Mouse (Mus musculus) liver, embryonic 15.5 days (tissue): ENCODE data around the gene Lemd1. TPM values are rescaled to one million over a fixed set of nuclear protein-coding genes. Genes with fewer than 3 reads are reported as not detected.

ENCODE experiments used
- ATAC-seq: fragments of 200-750 bp; cut with Nextera tagmentation; 2 replicates; pipeline ENCODE4 v1.8.0; 2017; ENCODE audit warnings: moderate number of reproducible peaks, mild to moderate bottlenecking, moderate library complexity; ENCODE audit not compliant: insufficient read depth
- H3K27ac ChIP-seq: fragments of 300-500 bp; sonication (generic); replicated peaks from 2 replicates; pipeline ENCODE4 v1.5.1; 2015; ENCODE audit warnings: mild to moderate bottlenecking, inconsistent platforms
- H3K27me3 ChIP-seq: fragments of 300-500 bp; sonication (generic); 2 replicates; pipeline ENCODE4 v1.6.1; 2015; ENCODE audit warnings: mild to moderate bottlenecking, inconsistent platforms
- H3K36me3 ChIP-seq: fragments of 300-500 bp; sonication (generic); replicated peaks from 2 replicates; pipeline ENCODE4 v1.6.1; 2015; ENCODE audit warnings: moderate library complexity, mild to moderate bottlenecking, inconsistent platforms
- H3K4me1 ChIP-seq: fragments of 300-500 bp; sonication (generic); replicated peaks from 2 replicates; pipeline ENCODE4 v1.6.1; 2015; ENCODE audit warnings: inconsistent platforms
- H3K4me2 ChIP-seq: fragments of 300-500 bp; sonication (generic); 2 replicates; pipeline ENCODE4 v1.6.1; 2015; ENCODE audit warnings: moderate library complexity, mild to moderate bottlenecking, inconsistent platforms
- H3K4me3 ChIP-seq: fragments of 300-500 bp; sonication (generic); replicated peaks from 2 replicates; pipeline ENCODE4 v1.5.1; 2015; ENCODE audit warnings: mild to moderate bottlenecking, inconsistent platforms
- H3K9ac ChIP-seq: fragments of 300-500 bp; sonication (generic); 2 replicates; pipeline ENCODE4 v1.6.1; 2015; ENCODE audit warnings: moderate library complexity, mild to moderate bottlenecking, inconsistent platforms
- H3K9me3 ChIP-seq: fragments of 300-500 bp; sonication (generic); replicated peaks from 2 replicates; pipeline ENCODE4 v1.6.1; 2016; ENCODE audit warnings: inconsistent platforms
- WGBS: fragments of 180-500 bp; shearing (Covaris S2); methylation state at CpG from one replicate; pipeline ENCODE4 v1.1.7; 2015; ENCODE audit warnings: mixed read lengths; ENCODE audit not compliant: insufficient replicate concordance; 5-methylcytosine and 5-hydroxymethylcytosine counted together
- polyA plus RNA-seq: library from polyadenylated mRNA; unstranded; fragments of >200 nt; fragmentation: Nextera tagmentation; extraction: Ambion mirVana; gene quantifications from 2 replicates; pipeline ENCODE4 v1.2.1, GENCODE M21; 2015

The Lemd1 gene
- polyA plus RNA-seq, 1 experiment from 2014 or later = not detected

GRCm38 (mm10) chr1:132226297-132227080 lies 35.3 kb downstream of the Lemd1 start:
- H3K36me3 ChIP-seq = no peaks in the 10 kb centered on the region
- no peak for ATAC-seq
- no peaks in the 10 kb centered on the region for H3K4me1 ChIP-seq
- peaks cover 12% of the 10 kb centered on the region for H3K27me3 ChIP-seq
- no peak overlapping the region for H3K9ac ChIP-seq
- no peak overlapping the region for H3K4me3 ChIP-seq
- WGBS = 59% methylated on average over 13 of the region's 13 CpGs
- H3K4me2 ChIP-seq = no peak overlapping the region
- H3K9me3 ChIP-seq = no peaks in the 10 kb centered on the region
- H3K27ac ChIP-seq = no peak overlapping the region

GRCm38 (mm10) chr1:132229667-132230066 lies 38.4 kb downstream of the Lemd1 start, which contains the start of gene Gm10188:
Gm10188 (minus strand) TSS chr1:132229767.
- no peak within 1 kb of the TSS for H3K9ac ChIP-seq
- H3K27ac ChIP-seq = no peak within 1 kb of the TSS
- no peaks in the 10 kb centered on the region for H3K4me1 ChIP-seq
- no peaks in the 10 kb centered on the region for H3K36me3 ChIP-seq
- H3K9me3 ChIP-seq = no peaks in the 10 kb centered on the region
- H3K4me3 ChIP-seq = no peak within 1 kb of the TSS
- H3K4me2 ChIP-seq = no peak within 1 kb of the TSS
- peaks cover 15% of the 10 kb centered on the region for H3K27me3 ChIP-seq
- WGBS = 59% methylated on average over 3 of the region's 3 CpGs
- no peak for ATAC-seq

GRCm38 (mm10) chr1:132231470-132232274 lies 40.4 kb downstream of the Lemd1 start:
- H3K9ac ChIP-seq = no peak overlapping the region
- H3K36me3 ChIP-seq = no peaks in the 10 kb centered on the region
- ATAC-seq = no peak
- 57% methylated on average over 7 of the region's 7 CpGs for WGBS
- no peaks in the 10 kb centered on the region for H3K9me3 ChIP-seq
- H3K4me3 ChIP-seq = no peak overlapping the region
- H3K4me1 ChIP-seq = no peaks in the 10 kb centered on the region
- no peak overlapping the region for H3K4me2 ChIP-seq
- no peak overlapping the region for H3K27ac ChIP-seq
- H3K27me3 ChIP-seq = peaks cover 31% of the 10 kb centered on the region

- WGBS = 17% methylated on average over 12 of the region's 12 CpGs
- peaks cover 31% of the 10 kb centered on the region for H3K27me3 ChIP-seq
- H3K4me1 ChIP-seq = no peaks in the 10 kb centered on the region
- ATAC-seq = no peak
- no peak overlapping the region for H3K4me2 ChIP-seq
- H3K36me3 ChIP-seq = no peaks in the 10 kb centered on the region
- H3K27ac ChIP-seq = no peak overlapping the region
- H3K9me3 ChIP-seq = no peaks in the 10 kb centered on the region
- no peak overlapping the region for H3K9ac ChIP-seq
- H3K4me3 ChIP-seq = no peak overlapping the region
Observed at GRCm38 (mm10) chr1:132233566-132233965, 42.3 kb downstream of the Lemd1 start.

- H3K27ac ChIP-seq = no peak overlapping the region
- no peak overlapping the region for H3K4me2 ChIP-seq
- ATAC-seq = no peak
- no peak overlapping the region for H3K9ac ChIP-seq
- H3K4me3 ChIP-seq = no peak overlapping the region
- no peaks in the 10 kb centered on the region for H3K4me1 ChIP-seq
- 59% methylated on average over 9 of the region's 9 CpGs for WGBS
- no peaks in the 10 kb centered on the region for H3K36me3 ChIP-seq
- no peaks in the 10 kb centered on the region for H3K9me3 ChIP-seq
- peaks cover 36% of the 10 kb centered on the region for H3K27me3 ChIP-seq
Observed at GRCm38 (mm10) chr1:132234757-132235273, 43.6 kb downstream of the Lemd1 start.

GRCm38 (mm10) chr1:132237585-132238159 lies 46.4 kb downstream of the Lemd1 start:
- H3K27ac ChIP-seq = no peak overlapping the region

GRCm38 (mm10) chr1:132245010-132245409 lies 53.8 kb downstream of the Lemd1 start:
- Histone ChIP-seq H3K9ac (no peak overlapping the region), H3K9me3 (no peaks in the 10 kb centered on the region), H3K4me1 (peaks cover 28% of the 10 kb centered on the region), H3K36me3 (no peaks in the 10 kb centered on the region), H3K27ac (no peak overlapping the region), H3K4me3 (no peak overlapping the region), H3K27me3 (no peaks in the 10 kb centered on the region), H3K4me2 (no peak overlapping the region)
- WGBS = 38% methylated on average over 5 of the region's 5 CpGs
- peak; percentile 66 for ATAC-seq

More at GRCm38 (mm10) chr1:132237585-132238159, 46.4 kb downstream of the Lemd1 start:
- Histone ChIP-seq H3K27me3 (peaks cover 36% of the 10 kb centered on the region), H3K4me1 (no peaks in the 10 kb centered on the region), H3K9me3 (no peaks in the 10 kb centered on the region), H3K4me3 (no peak overlapping the region), H3K36me3 (no peaks in the 10 kb centered on the region), H3K9ac (no peak overlapping the region), H3K4me2 (no peak overlapping the region)
- WGBS = 18% methylated on average over 6 of the region's 6 CpGs
- ATAC-seq = no peak

- Histone ChIP-seq H3K27ac (no peak overlapping the region), H3K9me3 (no peaks in the 10 kb centered on the region), H3K4me3 (no peak overlapping the region), H3K9ac (no peak overlapping the region), H3K4me1 (peaks cover 28% of the 10 kb centered on the region), H3K27me3 (no peaks in the 10 kb centered on the region), H3K4me2 (no peak overlapping the region), H3K36me3 (no peaks in the 10 kb centered on the region)
- peak; percentile 58 for ATAC-seq
- 17% methylated on average over 6 of the region's 6 CpGs for WGBS
Observed at GRCm38 (mm10) chr1:132246137-132246536, 54.9 kb downstream of the Lemd1 start.

- peaks cover 28% of the 10 kb centered on the region for H3K4me1 ChIP-seq
- no peak for ATAC-seq
- H3K4me2 ChIP-seq = no peak overlapping the region
- WGBS = 70% methylated on average over 4 of the region's 4 CpGs
- no peak overlapping the region for H3K27ac ChIP-seq
- no peak overlapping the region for H3K9ac ChIP-seq
- no peak overlapping the region for H3K4me3 ChIP-seq
- no peaks in the 10 kb centered on the region for H3K27me3 ChIP-seq
- no peaks in the 10 kb centered on the region for H3K9me3 ChIP-seq
- H3K36me3 ChIP-seq = no peaks in the 10 kb centered on the region
Observed at GRCm38 (mm10) chr1:132246641-132247040, 55.4 kb downstream of the Lemd1 start.

GRCm38 (mm10) chr1:132254467-132254866 lies 63.2 kb downstream of the Lemd1 start:
- no peak for ATAC-seq
- Histone ChIP-seq H3K27me3 (no peaks in the 10 kb centered on the region; the same call in 1 of the 2 replicates), H3K4me2 (no peak overlapping the region), H3K9ac (no peak overlapping the region), H3K4me3 (no peak overlapping the region), H3K9me3 (no peaks in the 10 kb centered on the region), H3K36me3 (no peaks in the 10 kb centered on the region), H3K4me1 (no peaks in the 10 kb centered on the region), H3K27ac (no peak overlapping the region)
- WGBS = 63% methylated on average over 6 of the region's 6 CpGs

- ATAC-seq = no peak
- WGBS = 68% methylated on average over 1 of the region's 1 CpGs
- H3K36me3 ChIP-seq = no peaks in the 10 kb centered on the region
Observed at GRCm38 (mm10) chr1:132260331-132260730, 69.1 kb downstream of the Lemd1 start.

More at GRCm38 (mm10) chr1:132260331-132260730, 69.1 kb downstream of the Lemd1 start:
- Histone ChIP-seq H3K4me3 (no peak overlapping the region), H3K27ac (no peak overlapping the region), H3K9ac (no peak overlapping the region), H3K27me3 (no peaks in the 10 kb centered on the region; the same call in 1 of the 2 replicates), H3K4me2 (no peak overlapping the region), H3K9me3 (no peaks in the 10 kb centered on the region), H3K4me1 (peaks cover 16% of the 10 kb centered on the region)
